Mouse (Mus musculus) cerebellum, adult 9-11 months (tissue): ENCODE measurements at regions not wholly inside any gene's neighbourhood (a gene's known extent, or its start where the extent isn't known, plus 50 kb on each side); places are given as distances from the start of the nearest gene placed in this dataset.

Experiments used
- DNase-seq: peaks from one replicate; pipeline ENCODE4 v3.0.0; 2022

DNA sequence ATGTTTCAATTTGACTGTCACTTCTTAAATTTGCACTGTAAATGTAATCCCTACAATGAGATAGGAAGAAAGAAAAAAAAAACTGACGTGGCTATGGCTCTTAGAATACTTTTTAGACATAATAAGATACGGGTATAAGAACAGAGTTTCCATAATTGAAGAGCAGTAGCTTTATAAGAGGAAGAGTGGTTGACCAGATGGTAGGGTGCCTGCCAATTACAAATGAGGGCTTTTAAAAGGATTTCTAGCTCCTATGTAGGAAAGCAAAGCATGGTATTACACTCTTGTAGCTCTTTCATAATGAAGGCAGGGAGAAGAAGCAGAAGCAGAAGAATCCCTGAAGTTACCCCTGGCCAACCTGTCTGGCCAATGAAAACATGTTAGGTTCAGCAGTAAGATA lies 239.7 kb upstream of the Car10 start:
- no peak for DNase-seq

DNA sequence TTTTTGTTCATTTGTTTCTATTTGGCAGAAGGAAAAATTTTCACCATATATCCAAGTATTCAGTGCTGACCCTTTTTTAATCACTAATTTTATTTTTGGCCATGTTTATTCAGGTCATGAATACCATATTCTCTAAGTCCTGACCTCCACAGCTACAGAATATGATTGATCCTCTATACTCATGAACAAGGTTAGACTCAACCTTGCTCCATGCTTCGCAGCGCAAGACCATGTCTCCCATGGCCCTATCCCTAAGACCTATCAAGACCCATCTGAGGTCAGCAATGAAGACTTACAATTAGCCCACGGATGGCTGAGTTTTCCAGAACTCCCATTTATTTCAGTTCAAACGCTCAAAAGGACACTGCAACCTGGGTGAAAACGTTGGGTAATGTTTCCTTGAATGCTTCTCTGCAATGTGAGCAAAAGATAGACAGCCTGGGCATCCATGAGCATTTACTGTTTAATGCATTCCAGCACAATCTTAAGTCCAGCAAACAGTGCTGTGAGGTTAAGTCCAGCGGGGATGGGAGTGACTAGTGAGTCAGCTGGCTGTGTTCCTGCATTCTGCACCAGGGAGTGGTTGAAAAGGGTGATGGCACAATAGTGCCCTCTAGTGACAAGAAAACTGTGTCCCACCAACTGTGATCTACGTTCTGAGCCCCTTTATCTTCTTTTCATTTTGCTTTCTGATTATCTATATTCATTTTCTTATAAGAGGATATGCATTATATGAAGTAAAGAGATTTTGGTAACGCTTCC lies 208.0 kb upstream of the Car10 start:
- peak; percentile 2 for DNase-seq

DNA sequence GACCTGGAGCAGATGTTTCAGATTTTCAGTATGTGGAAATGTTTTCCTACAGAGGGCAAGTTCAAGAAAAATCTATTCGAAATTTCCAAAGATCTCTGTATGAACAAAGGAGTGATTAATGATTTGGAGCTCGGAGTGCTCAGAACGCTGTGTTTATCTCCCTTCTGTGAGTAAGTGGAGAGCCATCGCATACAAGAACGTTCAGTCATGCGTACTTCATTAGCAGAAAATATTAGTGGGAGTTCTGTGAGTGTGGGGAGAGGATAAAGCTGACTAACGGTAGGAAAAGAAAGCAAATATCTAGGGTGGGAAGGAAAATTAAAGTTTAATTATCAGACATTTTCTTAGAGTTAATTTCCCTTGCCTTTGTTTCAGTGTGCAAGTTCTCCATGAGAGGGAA lies 198.5 kb upstream of the Car10 start:
- no peak for DNase-seq
